Mouse (Mus musculus) forebrain, embryonic 11.5 days (tissue): ENCODE measurements at regions not wholly inside any gene's neighbourhood (a gene's known extent, or its start where the extent isn't known, plus 50 kb on each side); places are given as distances from the start of the nearest gene placed in this dataset.
A peak's percentile ranks its signal among the peaks of the same experiment; 100 is the strongest.

Experiments
- ATAC-seq: fragments of 200-750 bp; cut with Nextera tagmentation; replicated peaks from 2 replicates; pipeline ENCODE4 v1.8.0; 2017; ENCODE audit warnings: moderate TSS enrichment; ENCODE audit not compliant: low FRiP score
- DNase-seq: peaks from one replicate; pipeline ENCODE4 v3.0.0-alpha.2; 2017; ENCODE audit warnings: low spot score
- H3K27ac ChIP-seq: fragments of 300-500 bp; sonication (generic); 2 replicates; pipeline ENCODE4 v1.5.1; 2014; ENCODE audit warnings: low read depth, low read length
- H3K27me3 ChIP-seq: fragments of 300-500 bp; sonication (generic); 2 replicates; pipeline ENCODE4 v1.6.1; 2014; ENCODE audit warnings: mild to moderate bottlenecking, low read length, mixed read lengths; ENCODE audit not compliant: control insufficient read depth, insufficient read depth
- H3K36me3 ChIP-seq: fragments of 300-500 bp; sonication (generic); 2 replicates; pipeline ENCODE4 v1.6.1; 2014; ENCODE audit warnings: mild to moderate bottlenecking, low read length, moderate library complexity, mixed read lengths; ENCODE audit not compliant: control insufficient read depth, insufficient read depth
- H3K4me1 ChIP-seq: fragments of 300-500 bp; sonication (generic); replicated peaks from 2 replicates; pipeline ENCODE4 v1.6.1; 2014; ENCODE audit warnings: low read length, mixed read lengths; ENCODE audit not compliant: control insufficient read depth, insufficient read depth
- H3K4me2 ChIP-seq: fragments of 300-500 bp; sonication (generic); 2 replicates; pipeline ENCODE4 v1.6.1; 2014; ENCODE audit warnings: low read depth, mild to moderate bottlenecking, low read length, moderate library complexity, mixed read lengths; ENCODE audit not compliant: severe bottlenecking
- H3K4me3 ChIP-seq: fragments of 300-500 bp; sonication (generic); 2 replicates; pipeline ENCODE4 v1.5.1; 2014; ENCODE audit warnings: low read depth, low read length
- H3K9ac ChIP-seq: fragments of 300-500 bp; sonication (generic); 2 replicates; pipeline ENCODE4 v1.6.1; 2014; ENCODE audit warnings: low read length
- H3K9me3 ChIP-seq: fragments of 300-500 bp; sonication (generic); 2 replicates; pipeline ENCODE4 v1.6.1; 2016; ENCODE audit warnings: low read length, mixed read lengths; ENCODE audit not compliant: control insufficient read depth
- WGBS: fragments of 180-500 bp; shearing (Covaris S2); extraction: QIAGEN DNeasy Blood & Tissue Kit; methylation state at CpG from one replicate; pipeline ENCODE4 v1.1.7; 2014; 5-methylcytosine and 5-hydroxymethylcytosine counted together

GRCm38 (mm10) chr2:57567183-57567582, 329.7 kb downstream of the Gpd2 start:
- DNase-seq (no peak), ATAC-seq (no peak)
- no peaks in the 10 kb centered on the region for H3K4me1 ChIP-seq
- H3K27ac ChIP-seq: no peak overlapping the region
- H3K4me3 ChIP-seq: no peak overlapping the region
- no peaks in the 10 kb centered on the region for H3K27me3 ChIP-seq
- no peaks in the 10 kb centered on the region for H3K36me3 ChIP-seq
- no peak overlapping the region for H3K4me2 ChIP-seq
- H3K9ac ChIP-seq: no peak overlapping the region
- 76% methylated on average over 1 of the region's 1 CpGs for whole genome bisulfite sequencing
- H3K9me3 ChIP-seq: no peaks in the 10 kb centered on the region; the same call in 1 of the 2 replicates

DNA sequence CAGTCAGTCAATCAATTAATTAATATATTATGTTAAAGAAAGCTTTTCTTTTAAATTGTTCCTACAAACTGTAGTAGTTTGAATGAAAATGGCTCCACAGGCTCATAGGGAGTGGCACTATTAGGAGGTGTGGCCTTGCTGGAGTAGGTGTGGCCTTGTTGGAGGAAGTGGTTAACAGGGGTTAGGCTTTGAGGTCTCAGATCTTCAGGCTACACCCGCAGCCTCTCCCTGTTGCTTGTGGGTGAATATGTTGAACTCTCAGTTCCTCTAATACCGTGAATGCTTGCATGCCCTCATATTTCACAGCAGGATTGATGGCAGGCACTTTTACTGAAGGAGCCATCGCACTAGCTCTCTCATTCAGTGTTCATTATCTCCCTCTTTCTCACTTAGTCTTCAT, 349.6 kb downstream of the Gpd2 start:
- H3K27me3 ChIP-seq: no peaks in the 10 kb centered on the region
- no peak for DNase-seq
- no peak overlapping the region for H3K27ac ChIP-seq
- no peaks in the 10 kb centered on the region for H3K9me3 ChIP-seq
- no peak overlapping the region for H3K4me2 ChIP-seq
- no peaks in the 10 kb centered on the region for H3K36me3 ChIP-seq
- no peak overlapping the region for H3K9ac ChIP-seq
- H3K4me3 ChIP-seq: no peak overlapping the region
- no peak for ATAC-seq
- no peaks in the 10 kb centered on the region for H3K4me1 ChIP-seq
- 84% methylated on average over 3 of the region's 3 CpGs for WGBS

DNA sequence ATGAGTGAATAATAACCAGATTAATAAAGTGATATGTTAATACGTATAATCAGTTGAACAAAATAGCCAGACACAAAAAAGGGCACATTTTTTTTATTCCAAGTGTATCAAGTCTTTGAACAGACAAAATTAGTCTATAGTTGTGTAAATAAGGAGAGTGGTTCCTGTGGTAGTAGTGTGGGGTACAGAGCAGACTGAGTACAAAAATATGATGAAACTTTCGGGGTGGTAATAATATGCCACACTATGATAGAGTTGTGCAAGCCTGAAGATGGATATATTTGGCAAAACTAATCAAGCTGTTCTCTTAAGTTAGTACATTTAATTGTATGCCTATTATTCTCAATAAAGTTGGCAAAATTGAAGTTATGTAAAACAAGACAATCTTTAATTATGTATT, 356.1 kb downstream of the Gpd2 start:
- ATAC-seq: no peak
- 91% methylated on average over 2 of the region's 2 CpGs for WGBS
- H3K4me2 ChIP-seq: no peak overlapping the region

DNA sequence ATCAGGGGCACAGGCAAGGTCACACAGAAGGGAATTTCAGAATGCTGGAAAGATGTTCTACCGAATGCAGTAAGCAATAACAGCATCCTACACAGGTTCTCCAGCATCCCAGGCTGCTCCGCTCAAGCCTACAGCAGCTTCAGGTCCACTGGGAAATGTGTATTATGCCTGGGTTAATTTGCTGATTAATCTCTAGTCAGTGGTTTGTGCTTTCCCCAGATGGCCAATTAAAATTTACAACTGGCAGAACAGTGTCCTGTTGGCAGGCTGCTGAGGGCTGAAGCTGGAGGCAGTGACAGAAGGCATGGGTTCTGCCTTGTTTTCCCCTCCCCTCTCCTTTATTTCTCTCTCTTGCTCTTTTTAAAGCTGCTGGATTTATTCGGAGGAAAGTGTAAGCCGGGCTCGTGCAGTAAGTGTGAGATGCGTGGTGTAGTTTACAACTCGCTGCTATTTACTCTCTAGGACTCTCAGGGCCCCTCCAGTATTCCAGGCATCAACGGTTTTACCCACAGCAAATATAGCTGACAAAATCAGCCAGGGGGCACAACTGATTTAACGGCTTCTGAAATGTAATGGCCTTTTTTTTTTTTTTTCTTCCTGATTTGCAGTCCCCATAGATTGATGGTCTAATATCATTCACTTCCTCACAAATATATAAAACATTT, 360.4 kb downstream of the Gpd2 start:
- Histone ChIP-seq H3K36me3 (no peaks in the 10 kb centered on the region), H3K4me2 (no peak overlapping the region), H3K9me3 (no peaks in the 10 kb centered on the region), H3K4me3 (no peak overlapping the region), H3K4me1 (0 out of 2 replicates have a peak, but pooled peaks cover 2% of the 10 kb centered on the region), H3K27ac (peak overlapping the region; percentile 64), H3K9ac (no peak overlapping the region), H3K27me3 (no peaks in the 10 kb centered on the region)
- DNase-seq: peak; percentile 52
- 32% methylated on average over 9 of the region's 9 CpGs for WGBS
- peak; percentile 90 for ATAC-seq

More for the DNA sequence above, 356.1 kb downstream of the Gpd2 start:
- Histone ChIP-seq H3K36me3 (no peaks in the 10 kb centered on the region), H3K4me1 (0 out of 2 replicates have a peak, but pooled peaks cover 2% of the 10 kb centered on the region), H3K4me3 (no peak overlapping the region), H3K9me3 (no peaks in the 10 kb centered on the region), H3K9ac (no peak overlapping the region), H3K27me3 (no peaks in the 10 kb centered on the region), H3K27ac (no peak overlapping the region)
- no peak for DNase-seq

GRCm38 (mm10) chr2:57611599-57611998, 374.2 kb downstream of the Gpd2 start:
- Histone ChIP-seq H3K4me1 (peaks cover 8% of the 10 kb centered on the region; the same call in 1 of the 2 replicates), H3K4me2 (no peak overlapping the region)

GRCm38 (mm10) chr2:57613243-57613642, 375.8 kb downstream of the Gpd2 start:
- Histone ChIP-seq H3K4me2 (peak overlapping the region; percentile 27; the same call in 1 of the 2 replicates), H3K4me3 (no peak overlapping the region), H3K4me1 (peaks cover 14% of the 10 kb centered on the region), H3K27me3 (no peaks in the 10 kb centered on the region), H3K27ac (peak overlapping the region; percentile 59; the same call in 1 of the 2 replicates), H3K9me3 (no peaks in the 10 kb centered on the region), H3K36me3 (no peaks in the 10 kb centered on the region), H3K9ac (no peak overlapping the region)
- WGBS: 32% methylated on average over 10 of the region's 10 CpGs
- DNase-seq (peak; percentile 74), ATAC-seq (peak; percentile 47; the same call in 1 of the 2 replicates)

More at GRCm38 (mm10) chr2:57611599-57611998, 374.2 kb downstream of the Gpd2 start:
- DNase-seq (no peak), ATAC-seq (no peak)
- H3K36me3 ChIP-seq: no peaks in the 10 kb centered on the region
- H3K9me3 ChIP-seq: no peaks in the 10 kb centered on the region
- no peaks in the 10 kb centered on the region for H3K27me3 ChIP-seq
- H3K9ac ChIP-seq: no peak overlapping the region
- no peak overlapping the region for H3K4me3 ChIP-seq
- H3K27ac ChIP-seq: no peak overlapping the region

GRCm38 (mm10) chr2:57614587-57614991, 377.2 kb downstream of the Gpd2 start:
- Histone ChIP-seq H3K36me3 (no peaks in the 10 kb centered on the region), H3K4me1 (peaks cover 14% of the 10 kb centered on the region), H3K9ac (no peak overlapping the region), H3K4me2 (peak overlapping the region; percentile 8; the same call in 1 of the 2 replicates), H3K27ac (no peak overlapping the region), H3K9me3 (no peaks in the 10 kb centered on the region), H3K4me3 (no peak overlapping the region), H3K27me3 (no peaks in the 10 kb centered on the region)
- ATAC-seq: peak; percentile 81
- WGBS: 23% methylated on average over 12 of the region's 12 CpGs
- DNase-seq: peak; percentile 48

DNA sequence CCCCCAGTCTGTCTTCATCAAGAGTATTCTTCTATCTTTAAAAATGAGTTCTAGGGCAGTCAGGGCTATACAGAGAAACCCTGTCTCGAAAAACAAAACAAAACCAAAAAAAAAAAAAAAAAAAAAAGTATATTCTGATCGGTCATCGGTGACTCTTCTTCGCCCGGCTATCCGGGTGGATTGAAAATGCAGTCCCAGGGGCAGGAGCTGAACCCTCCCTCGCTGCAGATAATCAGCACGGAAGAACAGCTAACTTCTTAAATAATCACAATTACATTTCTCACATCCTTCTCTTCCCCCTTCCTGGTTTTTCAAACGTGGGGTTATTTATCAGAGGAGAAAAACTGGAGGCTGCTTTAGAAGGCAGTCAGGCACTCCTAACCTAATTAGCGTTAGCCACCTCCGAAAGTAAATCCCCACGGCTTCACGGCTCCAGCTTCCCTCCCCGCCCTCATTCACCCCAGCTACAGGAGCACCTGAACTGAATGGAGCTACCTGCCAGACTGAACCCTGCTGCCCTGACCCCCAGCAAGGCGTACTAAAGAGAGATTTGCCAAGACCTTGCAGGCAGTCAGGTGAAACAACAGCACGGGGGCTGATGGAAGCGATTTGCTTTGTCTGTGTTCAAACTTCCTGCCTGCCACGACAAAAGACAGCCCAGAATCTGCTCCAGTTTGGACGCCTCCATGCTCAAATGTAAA, 379.2 kb downstream of the Gpd2 start:
- 0 out of 2 replicates have a peak overlapping the region, but pooled peaks have one; percentile 18 for H3K27ac ChIP-seq
- peak overlapping the region; percentile 49 for H3K4me2 ChIP-seq
- H3K27me3 ChIP-seq: no peaks in the 10 kb centered on the region
- ATAC-seq (peak; percentile 54), DNase-seq (peak; percentile 63)
- peak overlapping the region; percentile 41; the same call in 1 of the 2 replicates for H3K9ac ChIP-seq
- H3K4me1 ChIP-seq: peaks cover 14% of the 10 kb centered on the region
- peak overlapping the region; percentile 20 for H3K4me3 ChIP-seq
- WGBS: under 1% methylated on average over 19 of the region's 19 CpGs
- no peaks in the 10 kb centered on the region for H3K36me3 ChIP-seq
- no peaks in the 10 kb centered on the region for H3K9me3 ChIP-seq
